Mouse (Mus musculus): ENCODE measurements around the gene Kcnk3. TPM values are rescaled to one million over a fixed set of nuclear protein-coding genes. Genes with fewer than 3 reads are reported as not detected.
A peak's percentile ranks its signal among the peaks of the same experiment; 100 is the strongest.

The Kcnk3 gene
- polyA plus RNA-seq, 1 experiment from 2014 or later: 29.9 TPM

GRCm38 (mm10) chr5:30604769-30605188 is 16.8 kb downstream of the Kcnk3 start:
- no peaks in the 10 kb centered on the region for H3K27me3 ChIP-seq (ENCODE audit: insufficient read depth, low read length)
- DNase-seq: no peak
- H3K36me3 ChIP-seq (ENCODE audit: insufficient read depth): no peaks in the 10 kb centered on the region
- TF ChIP-seq CTCF (IDR thresholded peaks at IDR 0.05; ENCODE audit: low read depth): no peak
- 75% methylated on average over 8 of the region's 8 CpGs for WGBS
- no peaks in the 10 kb centered on the region for H3K9me3 ChIP-seq (ENCODE audit: low read depth, low read length)
- no peaks in the 10 kb centered on the region for H3K4me1 ChIP-seq (ENCODE audit: insufficient read depth)
- H3K4me3 ChIP-seq (ENCODE audit: low read depth, low read length): no peak overlapping the region
- ATAC-seq (ENCODE audit: insufficient read depth): no peak
- H3K9ac ChIP-seq: no peak overlapping the region
- H3K4me2 ChIP-seq: no peak overlapping the region
- no peak overlapping the region; the same call in 1 of the 2 replicates for H3K27ac ChIP-seq (ENCODE audit: low read depth)

GRCm38 (mm10) chr5:30605649-30606048 is 17.7 kb downstream of the Kcnk3 start:
- H3K9me3 ChIP-seq (ENCODE audit: low read depth, low read length): no peaks in the 10 kb centered on the region
- no peak overlapping the region for H3K4me2 ChIP-seq
- no peaks in the 10 kb centered on the region for H3K36me3 ChIP-seq (ENCODE audit: insufficient read depth)
- H3K27ac ChIP-seq (ENCODE audit: low read depth): no peak overlapping the region
- H3K9ac ChIP-seq: no peak overlapping the region
- DNase-seq (no peak), ATAC-seq (ENCODE audit: insufficient read depth) (no peak)
- no peaks in the 10 kb centered on the region for H3K27me3 ChIP-seq (ENCODE audit: insufficient read depth, low read length)
- WGBS: 79% methylated on average over 6 of the region's 6 CpGs
- H3K4me1 ChIP-seq (ENCODE audit: insufficient read depth): no peaks in the 10 kb centered on the region
- no peak for TF ChIP-seq CTCF (IDR thresholded peaks at IDR 0.05; ENCODE audit: low read depth)
- no peak overlapping the region for H3K4me3 ChIP-seq (ENCODE audit: low read depth, low read length)

GRCm38 (mm10) chr5:30606424-30607073 is 18.6 kb downstream of the Kcnk3 start:
- Histone ChIP-seq H3K9ac (no peak overlapping the region), H3K4me3 (ENCODE audit: low read depth, low read length) (no peak overlapping the region), H3K4me2 (no peak overlapping the region), H3K4me1 (ENCODE audit: insufficient read depth) (no peaks in the 10 kb centered on the region), H3K27ac (ENCODE audit: low read depth) (no peak overlapping the region), H3K36me3 (ENCODE audit: insufficient read depth) (no peaks in the 10 kb centered on the region), H3K27me3 (ENCODE audit: insufficient read depth, low read length) (no peaks in the 10 kb centered on the region), H3K9me3 (ENCODE audit: low read depth, low read length) (no peaks in the 10 kb centered on the region)
- no peak for ATAC-seq (ENCODE audit: insufficient read depth)
- TF ChIP-seq CTCF (IDR thresholded peaks at IDR 0.05; ENCODE audit: low read depth): no peak
- WGBS: 73% methylated on average over 16 of the region's 16 CpGs
- DNase-seq: no peak

DNA sequence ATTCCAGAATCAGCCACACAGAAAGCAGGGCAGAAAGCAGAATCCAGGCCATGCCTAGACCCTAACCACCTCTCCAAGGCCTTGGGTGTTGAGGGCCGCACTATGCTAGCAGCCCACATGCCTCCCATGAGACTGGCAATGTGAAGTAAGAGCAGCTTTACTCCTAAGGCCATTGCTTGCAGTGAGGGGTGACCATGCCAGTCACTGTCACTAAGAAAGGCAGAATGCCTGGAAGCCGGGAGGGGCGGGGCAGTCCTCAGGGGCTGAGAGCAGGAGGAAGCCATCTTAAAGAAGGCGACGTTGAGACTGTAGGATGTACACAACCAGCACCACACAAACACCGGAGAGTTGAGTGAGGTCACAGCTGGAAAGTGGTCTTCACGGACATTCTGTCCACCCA is 21.1 kb downstream of the Kcnk3 start:
- no peak for DNase-seq
- H3K9ac ChIP-seq: no peak overlapping the region
- 83% methylated on average over 7 of the region's 7 CpGs for WGBS
- H3K36me3 ChIP-seq (ENCODE audit: insufficient read depth): no peaks in the 10 kb centered on the region
- no peaks in the 10 kb centered on the region for H3K27me3 ChIP-seq (ENCODE audit: insufficient read depth, low read length)
- H3K4me1 ChIP-seq (ENCODE audit: insufficient read depth): peaks cover 7% of the 10 kb centered on the region
- no peak overlapping the region for H3K4me3 ChIP-seq (ENCODE audit: low read depth, low read length)
- no peak for TF ChIP-seq CTCF (IDR thresholded peaks at IDR 0.05; ENCODE audit: low read depth)
- ATAC-seq (ENCODE audit: insufficient read depth): no peak
- H3K4me2 ChIP-seq: no peak overlapping the region
- no peaks in the 10 kb centered on the region for H3K9me3 ChIP-seq (ENCODE audit: low read depth, low read length)
- H3K27ac ChIP-seq (ENCODE audit: low read depth): no peak overlapping the region

DNA sequence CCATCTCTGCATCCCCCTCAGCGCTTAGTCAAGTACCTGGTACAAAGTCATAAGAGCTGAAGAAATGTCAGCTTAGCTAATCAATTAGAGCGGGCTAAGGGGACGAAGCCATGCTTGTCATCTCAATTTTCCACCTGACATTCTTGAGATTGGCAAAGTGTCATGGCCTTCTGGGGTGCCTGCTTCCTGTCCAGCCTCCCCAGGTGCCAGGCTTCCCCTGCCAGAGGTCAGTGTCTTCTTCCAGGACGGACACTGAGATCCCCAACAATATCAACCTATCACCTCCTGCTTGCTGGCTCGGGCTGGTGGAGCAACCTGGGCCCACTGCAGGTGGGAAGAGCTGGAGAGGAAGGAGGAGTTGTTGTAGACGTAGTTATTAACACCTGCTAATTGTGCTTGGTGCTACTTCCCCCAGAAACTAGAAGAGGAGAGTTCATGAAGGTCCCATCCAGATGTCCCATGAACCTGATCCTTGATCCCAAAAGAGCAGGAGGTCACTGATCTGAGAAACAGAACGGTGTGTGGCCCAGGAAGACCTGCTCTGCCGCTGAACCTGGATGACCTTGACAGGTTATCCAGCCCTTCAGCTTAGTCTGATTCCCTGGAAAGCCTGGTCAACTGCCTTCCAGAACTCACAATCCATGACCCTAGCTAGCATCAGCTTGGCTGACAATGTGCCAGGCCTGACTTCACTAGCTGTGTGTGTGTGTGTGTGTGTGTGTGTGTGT is 22.1 kb downstream of the Kcnk3 start:
- whole genome bisulfite sequencing: 73% methylated on average over 8 of the region's 8 CpGs
- DNase-seq: no peak
- no peak for ATAC-seq (ENCODE audit: insufficient read depth)
- H3K4me2 ChIP-seq: no peak overlapping the region
- no peaks in the 10 kb centered on the region for H3K9me3 ChIP-seq (ENCODE audit: low read depth, low read length)
- H3K9ac ChIP-seq: no peak overlapping the region
- no peaks in the 10 kb centered on the region for H3K36me3 ChIP-seq (ENCODE audit: insufficient read depth)
- no peaks in the 10 kb centered on the region for H3K27me3 ChIP-seq (ENCODE audit: insufficient read depth, low read length)
- peaks cover 17% of the 10 kb centered on the region for H3K4me1 ChIP-seq (ENCODE audit: insufficient read depth)
- no peak overlapping the region for H3K27ac ChIP-seq (ENCODE audit: low read depth)
- H3K4me3 ChIP-seq (ENCODE audit: low read depth, low read length): no peak overlapping the region
- TF ChIP-seq CTCF (IDR thresholded peaks at IDR 0.05; ENCODE audit: low read depth): no peak

DNA sequence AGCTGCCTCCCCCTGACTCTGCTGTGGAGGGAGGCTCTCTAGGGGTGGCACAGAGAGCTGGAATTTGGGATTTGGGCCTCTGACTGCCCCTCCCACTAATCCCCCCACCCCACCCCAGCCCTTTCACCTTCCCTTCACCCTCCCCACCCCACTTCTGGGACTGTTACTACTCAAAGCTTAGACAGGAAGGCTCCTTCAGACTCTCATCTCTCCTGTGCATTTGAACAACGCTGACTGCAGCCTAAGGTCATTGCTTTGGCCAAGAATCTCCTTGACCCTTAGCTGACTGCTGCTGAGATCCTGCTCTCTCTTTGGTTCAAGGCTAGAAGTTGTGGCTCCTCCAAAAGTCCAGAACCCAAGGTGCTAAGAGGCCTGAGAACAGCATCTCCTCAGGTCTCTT is 23.1 kb downstream of the Kcnk3 start:
- 24% methylated on average over 1 of the region's 1 CpGs for WGBS
- no peak for DNase-seq
- H3K27me3 ChIP-seq (ENCODE audit: insufficient read depth, low read length): no peaks in the 10 kb centered on the region
- ATAC-seq (ENCODE audit: insufficient read depth): no peak
- no peak overlapping the region for H3K4me2 ChIP-seq
- no peak overlapping the region for H3K4me3 ChIP-seq (ENCODE audit: low read depth, low read length)
- H3K36me3 ChIP-seq (ENCODE audit: insufficient read depth): no peaks in the 10 kb centered on the region
- TF ChIP-seq CTCF (IDR thresholded peaks at IDR 0.05; ENCODE audit: low read depth): no peak
- no peaks in the 10 kb centered on the region for H3K9me3 ChIP-seq (ENCODE audit: low read depth, low read length)
- peaks cover 24% of the 10 kb centered on the region for H3K4me1 ChIP-seq (ENCODE audit: insufficient read depth)
- 0 out of 2 replicates have a peak overlapping the region, but pooled peaks have one; percentile 12 for H3K27ac ChIP-seq (ENCODE audit: low read depth)
- no peak overlapping the region for H3K9ac ChIP-seq

GRCm38 (mm10) chr5:30611689-30612088 is 23.7 kb downstream of the Kcnk3 start:
- Histone ChIP-seq H3K27ac (ENCODE audit: low read depth) (no peak overlapping the region), H3K4me1 (ENCODE audit: insufficient read depth) (peaks cover 30% of the 10 kb centered on the region), H3K4me3 (ENCODE audit: low read depth, low read length) (no peak overlapping the region), H3K36me3 (ENCODE audit: insufficient read depth) (no peaks in the 10 kb centered on the region), H3K9me3 (ENCODE audit: low read depth, low read length) (no peaks in the 10 kb centered on the region), H3K4me2 (no peak overlapping the region), H3K9ac (no peak overlapping the region), H3K27me3 (ENCODE audit: insufficient read depth, low read length) (no peaks in the 10 kb centered on the region)
- 33% methylated on average over 3 of the region's 3 CpGs for WGBS
- TF ChIP-seq CTCF (IDR thresholded peaks at IDR 0.05; ENCODE audit: low read depth): no peak
- no peak for ATAC-seq (ENCODE audit: insufficient read depth)
- DNase-seq: no peak
